Mouse (Mus musculus) T-helper 1 cell (primary cell): ENCODE data around the gene Smad9.
"Not testable (repeated sequence)": the region's sequence is repeated elsewhere in the genome, so short reads cannot be mapped to it uniquely, and the experiment has no call there.

Source experiments
- in situ Hi-C: fragments of 300-600 bp; cut with MboI, MseI; formaldehyde crosslinking; loops from one replicate; pipeline ENCODE4 v1.15.1; 2025; ENCODE audit warnings: high pct_unique_total_duplicates

Smad9 gene

GRCm38 (mm10) chr3:54756058-54756457 lies 676 bp downstream of the Smad9 start:
- in situ Hi-C loops, result no loop called here

- in situ Hi-C loops, result no loop called here
Measured at GRCm38 (mm10) chr3:54757446-54757845, 2.1 kb downstream of the Smad9 start.

GRCm38 (mm10) chr3:54759211-54759610 lies 3.8 kb downstream of the Smad9 start:
- in situ Hi-C loops, result no loop called here

- in situ Hi-C loops, result no loop called here
Measured at GRCm38 (mm10) chr3:54760321-54761115, 5.1 kb downstream of the Smad9 start.

GRCm38 (mm10) chr3:54761258-54761657 lies 5.9 kb downstream of the Smad9 start:
- in situ Hi-C loops, result no loop called here

- in situ Hi-C loops, result no loop called here
Measured at GRCm38 (mm10) chr3:54764418-54764817, 9.0 kb downstream of the Smad9 start.

- in situ Hi-C loops, result not testable (repeated sequence)
Measured at GRCm38 (mm10) chr3:54765521-54765920, 10.1 kb downstream of the Smad9 start.

GRCm38 (mm10) chr3:54766034-54766433 lies 10.7 kb downstream of the Smad9 start:
- in situ Hi-C loops, result no loop called here

- in situ Hi-C loops, result no loop called here
Measured at GRCm38 (mm10) chr3:54766811-54767210, 11.4 kb downstream of the Smad9 start.

- in situ Hi-C loops, result no loop called here
Measured at GRCm38 (mm10) chr3:54768592-54768991, 13.2 kb downstream of the Smad9 start.

GRCm38 (mm10) chr3:54769349-54770275 lies 14.2 kb downstream of the Smad9 start:
- in situ Hi-C loops, result no loop called here

GRCm38 (mm10) chr3:54773613-54774012 lies 18.2 kb downstream of the Smad9 start:
- in situ Hi-C loops, result no loop called here

GRCm38 (mm10) chr3:54775989-54776631 lies 20.7 kb downstream of the Smad9 start:
- in situ Hi-C loops, result no loop called here

GRCm38 (mm10) chr3:54790601-54791000 lies 35.2 kb downstream of the Smad9 start:
- in situ Hi-C loops, result no loop called here

- in situ Hi-C loops, result no loop called here
Measured at GRCm38 (mm10) chr3:54791822-54792677, 36.7 kb downstream of the Smad9 start.

GRCm38 (mm10) chr3:54793762-54794161 lies 38.4 kb downstream of the Smad9 start:
- in situ Hi-C loops, result no loop called here

- in situ Hi-C loops, result no loop called here
Measured at GRCm38 (mm10) chr3:54795379-54795778, 40.0 kb downstream of the Smad9 start.

GRCm38 (mm10) chr3:54795806-54796205 lies 40.4 kb downstream of the Smad9 start:
- in situ Hi-C loops, result no loop called here

GRCm38 (mm10) chr3:54797211-54797610 lies 41.8 kb downstream of the Smad9 start:
- in situ Hi-C loops, result no loop called here

GRCm38 (mm10) chr3:54803713-54804112 lies 48.3 kb downstream of the Smad9 start:
- in situ Hi-C loops, result no loop called here

- in situ Hi-C loops, result no loop called here
Measured at GRCm38 (mm10) chr3:54807061-54807661, 51.8 kb downstream of the Smad9 start.
